Comparison of ENCODE assay signal across 9 mouse cellular contexts in the genomic region with DNA sequence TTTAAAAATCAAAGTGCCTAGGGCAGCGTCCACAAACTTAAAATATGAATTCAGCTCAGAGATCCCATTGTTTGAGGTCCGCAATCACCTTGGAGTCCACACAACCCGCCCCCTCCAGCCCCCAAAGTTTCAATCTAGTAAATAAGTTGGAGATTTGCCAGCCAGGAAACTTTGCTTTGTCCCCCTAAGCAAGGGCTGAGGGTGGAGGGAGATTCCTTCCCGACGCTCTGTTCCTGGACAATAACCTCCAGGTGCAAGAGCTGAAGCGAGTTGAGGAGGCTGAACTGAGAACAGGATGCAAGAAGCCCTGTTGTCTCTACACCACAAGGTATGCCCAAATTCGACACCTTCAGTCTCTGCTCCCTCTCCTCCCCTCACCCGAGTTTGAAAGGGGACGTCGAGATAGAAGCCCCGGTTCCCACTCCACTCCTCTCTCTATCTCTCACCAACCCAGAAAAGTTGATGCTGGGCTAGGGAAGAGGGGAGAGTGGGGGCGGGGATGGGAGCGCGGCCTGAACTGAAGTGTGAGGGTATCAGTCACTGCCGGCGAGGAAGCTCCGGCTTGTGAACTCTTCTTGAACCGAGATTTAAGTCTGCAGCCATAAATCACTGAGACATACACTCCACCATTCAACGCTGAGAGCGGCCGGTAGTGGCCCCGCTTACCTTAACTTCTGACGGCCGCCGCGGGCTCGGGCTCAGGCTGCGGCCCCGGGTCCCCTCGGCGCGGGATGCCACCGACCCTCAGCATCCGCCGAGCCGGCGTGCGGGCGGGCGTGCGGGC. TPM values are rescaled to one million over a fixed set of nuclear protein-coding genes. Genes with fewer than 3 reads are reported as not detected.
A peak's percentile ranks its signal among the peaks of the same experiment; 100 is the strongest.
DNase-seq lines count a peak whose midpoint lies in the region; ATAC-seq and TF ChIP-seq lines count a peak whose summit lies in the region.
"Had no signal": no experiment of that assay in that cellular context is flagged by ENCODE, and none has a peak within 500 bp of the region (broad histone marks: within the 10 kb centered on the region; RNA-seq: fewer than 3 reads in every experiment).

No protein-coding gene starts in this region.

- peaks cover 4% of the 10 kb centered on the region for H3K4me1 ChIP-seq in embryonic facial prominence, embryonic 11.5 days (ENCODE audit: control insufficient read depth, insufficient read depth, low read length)
- H3K4me1 ChIP-seq in kidney, embryonic 16.5 days (ENCODE audit: insufficient read depth, low read length), result peaks cover 82% of the 10 kb centered on the region
- no peaks in the 10 kb centered on the region for H3K4me1 ChIP-seq in cerebellum, adult 2 months (ENCODE audit: control insufficient read depth, insufficient read depth, low read length)

- H3K4me2 ChIP-seq in embryonic facial prominence, embryonic 11.5 days (ENCODE audit: low read depth, low read length), result peak overlapping the region; percentile 10; the same call in 1 of the 2 replicates
- H3K4me2 ChIP-seq in kidney, embryonic 16.5 days (replicated peaks; ENCODE audit: low read depth, low read length), result peak overlapping the region; percentile 72

- no peak for TF ChIP-seq POLR2A in cerebellum, adult 2 months (IDR thresholded peaks at IDR 0.05; ENCODE audit: borderline replicate concordance, insufficient read depth, low read length)

- H3K4me3 ChIP-seq in embryonic facial prominence, embryonic 11.5 days (ENCODE audit: low read depth, low read length), result peak overlapping the region; percentile 23
- H3K4me3 ChIP-seq in kidney, embryonic 16.5 days (ENCODE audit: low read length), result peak overlapping the region; percentile 63
- no peak overlapping the region for H3K4me3 ChIP-seq in cerebellum, adult 2 months (replicated peaks; ENCODE audit: insufficient read depth, low read depth, low read length)

- DNase-seq in heart, adult 11 months, result peak; percentile 84
- DNase-seq in heart, postnatal 14 days, result no peak
- no peak for DNase-seq in embryonic facial prominence, embryonic 11.5 days (ENCODE audit: low spot score)
- peak; percentile 93 for DNase-seq in mesoderm, embryonic 11.5 days (ENCODE audit: low read depth, low spot score)
- DNase-seq in ovary, adult 18-20 months (ENCODE audit: low spot score), result no peak
- DNase-seq in layer of hippocampus, postnatal 36 days, result no peak
- no peak for DNase-seq in cerebellum, adult 2 months

- no peaks in the 10 kb centered on the region for H3K36me3 ChIP-seq in embryonic facial prominence, embryonic 11.5 days (replicated peaks; ENCODE audit: control insufficient read depth, insufficient read depth, low read depth, low read length)
- peaks cover 2% of the 10 kb centered on the region; the same call in 1 of the 2 replicates for H3K36me3 ChIP-seq in kidney, embryonic 16.5 days (ENCODE audit: insufficient read depth, low read length)

- intact Hi-C loops in heart, postnatal 14 days (cut with DNase I), result no loop called here

- under 1% methylated on average over 41 of the region's 41 CpGs for WGBS in embryonic facial prominence, embryonic 11.5 days
- WGBS in kidney, embryonic 16.5 days, result 2% methylated on average over 41 of the region's 41 CpGs
- WGBS in cerebellum, adult 2 months, result under 1% methylated on average over 41 of the region's 41 CpGs

- no peak for ATAC-seq in embryonic facial prominence, embryonic 11.5 days (replicated peaks; ENCODE audit: insufficient number of reproducible peaks, low FRiP score, low TSS enrichment, low read depth)
- peak; percentile 55 for ATAC-seq in kidney, embryonic 16.5 days (ENCODE audit: low FRiP score, low TSS enrichment)

- 0 out of 2 replicates have a peak overlapping the region, but pooled peaks have one; percentile 5 for H3K9ac ChIP-seq in embryonic facial prominence, embryonic 11.5 days (replicated peaks; ENCODE audit: low read length)
- peak overlapping the region; percentile 89 for H3K9ac ChIP-seq in kidney, embryonic 16.5 days (replicated peaks; ENCODE audit: low read length)

- H3K27me3 ChIP-seq in embryonic facial prominence, embryonic 11.5 days (ENCODE audit: control insufficient read depth, insufficient read depth, low read length), result peaks cover 87% of the 10 kb centered on the region
- no peaks in the 10 kb centered on the region for H3K27me3 ChIP-seq in kidney, embryonic 16.5 days (ENCODE audit: insufficient read depth, low read length)
- H3K27me3 ChIP-seq in cerebellum, adult 2 months (ENCODE audit: control insufficient read depth, insufficient read depth, low read length), result peaks cover 10% of the 10 kb centered on the region; the same call in 1 of the 2 replicates

- TF ChIP-seq CTCF in cerebellum, adult 2 months (IDR thresholded peaks at IDR 0.05; ENCODE audit: borderline replicate concordance, insufficient read depth, low read depth, low read length), result no peak

- no peaks in the 10 kb centered on the region for H3K9me3 ChIP-seq in embryonic facial prominence, embryonic 11.5 days (replicated peaks; ENCODE audit: control insufficient read depth, low read length)
- H3K9me3 ChIP-seq in kidney, embryonic 16.5 days (ENCODE audit: low read length), result no peaks in the 10 kb centered on the region

- 0 out of 2 replicates have a peak overlapping the region, but pooled peaks have one; percentile 35 for H3K27ac ChIP-seq in embryonic facial prominence, embryonic 11.5 days (replicated peaks; ENCODE audit: low read depth, low read length)
- H3K27ac ChIP-seq in kidney, embryonic 16.5 days (ENCODE audit: low read length), result peak overlapping the region; percentile 97
- no peak overlapping the region for H3K27ac ChIP-seq in cerebellum, adult 2 months (ENCODE audit: insufficient read depth, low read length)

RNA-seq across cellular contexts. Expression of a gene that starts 2.1 kb away (rescaled TPM):
- under 1 TPM; 0.17 to 0.20 TPM for total RNA-seq in heart, postnatal 14 days (2021)
- 0.13 and 0.22 TPM in 2 replicates for polyA plus RNA-seq in embryonic facial prominence, embryonic 11.5 days (2014; fragmentation: Nextera tagmentation; extraction: Ambion mirVana)
- polyA plus RNA-seq in kidney, embryonic 16.5 days (2015; fragmentation: Nextera tagmentation; extraction: Ambion mirVana), result 1.7 and 2.5 TPM in 2 replicates
- total RNA-seq in layer of hippocampus, postnatal 36 days (2021), result not detected
- polyA plus RNA-seq in cerebellum, adult 2 months (2012; rRNA removed), result 0.16 and 0.18 TPM in 2 replicates
- total RNA-seq: common myeloid progenitor, adult 5-6 weeks had no signal

RNA-seq across cellular contexts. Expression of a gene that starts 10.5 kb away (rescaled TPM):
- under 1 TPM; 0.24 to 0.76 TPM for total RNA-seq in heart, postnatal 14 days (2021)
- 19.4 and 24.1 TPM in 2 replicates for polyA plus RNA-seq in embryonic facial prominence, embryonic 11.5 days (2014; fragmentation: Nextera tagmentation; extraction: Ambion mirVana)
- 2.1 and 2.6 TPM in 2 replicates for polyA plus RNA-seq in kidney, embryonic 16.5 days (2015; fragmentation: Nextera tagmentation; extraction: Ambion mirVana)
- total RNA-seq in layer of hippocampus, postnatal 36 days (2021), result not detected
- polyA plus RNA-seq in cerebellum, adult 2 months (2012; rRNA removed), result 1.8 and 2.8 TPM in 2 replicates
- total RNA-seq: common myeloid progenitor, adult 5-6 weeks had no signal

RNA-seq across cellular contexts. Expression of a gene that starts 16.4 kb away (rescaled TPM):
- under 1 TPM; 0.44 to 0.62 TPM for total RNA-seq in heart, postnatal 14 days (2021)
- 0.31 and 0.34 TPM in 2 replicates for polyA plus RNA-seq in embryonic facial prominence, embryonic 11.5 days (2014; fragmentation: Nextera tagmentation; extraction: Ambion mirVana)
- 1.2 and 1.4 TPM in 2 replicates for polyA plus RNA-seq in kidney, embryonic 16.5 days (2015; fragmentation: Nextera tagmentation; extraction: Ambion mirVana)
- total RNA-seq in layer of hippocampus, postnatal 36 days (2021), result not detected
- 4.1 and 5.1 TPM in 2 replicates for polyA plus RNA-seq in cerebellum, adult 2 months (2012; rRNA removed)

RNA-seq across cellular contexts. Expression of a gene that starts 17.0 kb away (rescaled TPM):
- total RNA-seq in heart, postnatal 14 days (2021), result under 1 TPM; 0.15 to 0.22 TPM
- 1.1 TPM in 2 replicates for polyA plus RNA-seq in embryonic facial prominence, embryonic 11.5 days (2014; fragmentation: Nextera tagmentation; extraction: Ambion mirVana)
- polyA plus RNA-seq in kidney, embryonic 16.5 days (2015; fragmentation: Nextera tagmentation; extraction: Ambion mirVana), result 0.81 and 0.82 TPM in 2 replicates
- not detected for total RNA-seq in layer of hippocampus, postnatal 36 days (2021)
- polyA plus RNA-seq in cerebellum, adult 2 months (2012; rRNA removed), result 0.65 and 0.80 TPM in 2 replicates
- total RNA-seq: common myeloid progenitor, adult 5-6 weeks had no signal

RNA-seq across cellular contexts. Expression of a gene that starts 29.2 kb away (rescaled TPM):
- total RNA-seq in heart, postnatal 14 days (2021), result 1 to 10 TPM; 1.4 to 2.1 TPM
- polyA plus RNA-seq in embryonic facial prominence, embryonic 11.5 days (2014; fragmentation: Nextera tagmentation; extraction: Ambion mirVana), result 0.39 and 1.4 TPM in 2 replicates
- polyA plus RNA-seq in kidney, embryonic 16.5 days (2015; fragmentation: Nextera tagmentation; extraction: Ambion mirVana), result 9.0 and 9.5 TPM in 2 replicates
- total RNA-seq in layer of hippocampus, postnatal 36 days (2021), result not detected
- polyA plus RNA-seq in cerebellum, adult 2 months (2012; rRNA removed), result 4.6 and 6.0 TPM in 2 replicates

Comparison
In these comparisons a context has a peak if more than half of its experiments do, and no peak if none do; other contexts are left out.
1. DNase-seq: peak in heart, adult 11 months (single experiment) and mesoderm, embryonic 11.5 days (single experiment); none in heart, postnatal 14 days (0 of 2), embryonic facial prominence, embryonic 11.5 days (single experiment), ovary, adult 18-20 months (single experiment), layer of hippocampus, postnatal 36 days (0 of 2) and cerebellum, adult 2 months (0 of 2).